Mouse (Mus musculus): ENCODE results near the gene Man2b2. TPM values are rescaled to one million over a fixed set of nuclear protein-coding genes. Genes with fewer than 3 reads are reported as not detected.

Gene Man2b2
- polyA plus RNA-seq, 1 experiment from 2014 or later, result 12.3 TPM

- ATAC-seq (replicated peaks; ENCODE audit: insufficient number of reproducible peaks, insufficient read depth, low FRiP score, low read depth), result no peak
- Histone ChIP-seq H3K36me3 (no peaks in the 10 kb centered on the region), H3K4me1 (replicated peaks) (peaks cover 16% of the 10 kb centered on the region), H3K9ac (no peak overlapping the region), H3K27me3 (no peaks in the 10 kb centered on the region), H3K4me3 (no peak overlapping the region), H3K9me3 (replicated peaks) (no peaks in the 10 kb centered on the region), H3K4me2 (peak overlapping the region; percentile 86), H3K27ac (no peak overlapping the region)
- WGBS, result 54% methylated on average over 7 of the region's 7 CpGs
Observed at GRCm38 (mm10) chr5:36831272-36831671, 819 bp upstream of the Man2b2 start.

GRCm38 (mm10) chr5:36829098-36829497, 1.4 kb downstream of the Man2b2 start:
- Histone ChIP-seq H3K9ac (no peak overlapping the region), H3K36me3 (no peaks in the 10 kb centered on the region), H3K4me3 (no peak overlapping the region), H3K4me2 (no peak overlapping the region), H3K27ac (no peak overlapping the region), H3K4me1 (replicated peaks) (peaks cover 16% of the 10 kb centered on the region), H3K27me3 (no peaks in the 10 kb centered on the region), H3K9me3 (replicated peaks) (no peaks in the 10 kb centered on the region)
- ATAC-seq (replicated peaks; ENCODE audit: insufficient number of reproducible peaks, insufficient read depth, low FRiP score, low read depth), result no peak
- WGBS, result 68% methylated on average over 4 of the region's 4 CpGs

GRCm38 (mm10) chr5:36822907-36823306, 7.5 kb downstream of the Man2b2 start:
- Histone ChIP-seq H3K4me1 (replicated peaks) (no peaks in the 10 kb centered on the region), H3K27me3 (no peaks in the 10 kb centered on the region), H3K4me3 (no peak overlapping the region), H3K4me2 (no peak overlapping the region), H3K9me3 (replicated peaks) (no peaks in the 10 kb centered on the region), H3K27ac (no peak overlapping the region), H3K9ac (no peak overlapping the region), H3K36me3 (peaks cover 4% of the 10 kb centered on the region; the same call in 1 of the 2 replicates)
- WGBS, result 88% methylated on average over 4 of the region's 4 CpGs
- ATAC-seq (replicated peaks; ENCODE audit: insufficient number of reproducible peaks, insufficient read depth, low FRiP score, low read depth), result no peak

- 44% methylated on average over 6 of the region's 6 CpGs for WGBS
- Histone ChIP-seq H3K4me2 (no peak overlapping the region), H3K27me3 (no peaks in the 10 kb centered on the region), H3K4me1 (replicated peaks) (no peaks in the 10 kb centered on the region), H3K9ac (no peak overlapping the region), H3K27ac (no peak overlapping the region), H3K9me3 (replicated peaks) (no peaks in the 10 kb centered on the region), H3K4me3 (no peak overlapping the region), H3K36me3 (peaks cover 11% of the 10 kb centered on the region)
- ATAC-seq (replicated peaks; ENCODE audit: insufficient number of reproducible peaks, insufficient read depth, low FRiP score, low read depth), result 0 out of 2 replicates have a peak, but pooled peaks have one; percentile 11
Observed at GRCm38 (mm10) chr5:36820142-36820541, 10.3 kb downstream of the Man2b2 start.

- WGBS, result 85% methylated on average over 5 of the region's 5 CpGs
- Histone ChIP-seq H3K9ac (no peak overlapping the region), H3K36me3 (peaks cover 13% of the 10 kb centered on the region), H3K4me1 (replicated peaks) (no peaks in the 10 kb centered on the region), H3K4me3 (no peak overlapping the region), H3K4me2 (no peak overlapping the region), H3K9me3 (replicated peaks) (no peaks in the 10 kb centered on the region), H3K27me3 (no peaks in the 10 kb centered on the region), H3K27ac (no peak overlapping the region)
- no peak for ATAC-seq (replicated peaks; ENCODE audit: insufficient number of reproducible peaks, insufficient read depth, low FRiP score, low read depth)
Observed at GRCm38 (mm10) chr5:36819742-36820141, 10.7 kb downstream of the Man2b2 start.

GRCm38 (mm10) chr5:36817738-36818137, 12.7 kb downstream of the Man2b2 start:
- ATAC-seq (replicated peaks; ENCODE audit: insufficient number of reproducible peaks, insufficient read depth, low FRiP score, low read depth), result no peak
- Histone ChIP-seq H3K4me1 (replicated peaks) (no peaks in the 10 kb centered on the region), H3K4me3 (no peak overlapping the region), H3K27me3 (no peaks in the 10 kb centered on the region), H3K9ac (no peak overlapping the region), H3K9me3 (replicated peaks) (no peaks in the 10 kb centered on the region), H3K27ac (no peak overlapping the region), H3K36me3 (peaks cover 13% of the 10 kb centered on the region), H3K4me2 (no peak overlapping the region)
- 61% methylated on average over 3 of the region's 3 CpGs for WGBS

GRCm38 (mm10) chr5:36814554-36814953, 15.9 kb downstream of the Man2b2 start:
- H3K27ac ChIP-seq, result no peak overlapping the region
- no peaks in the 10 kb centered on the region for H3K27me3 ChIP-seq
- 67% methylated on average over 6 of the region's 6 CpGs for WGBS
- no peak overlapping the region for H3K9ac ChIP-seq
- no peak overlapping the region for H3K4me2 ChIP-seq
- H3K9me3 ChIP-seq (replicated peaks), result no peaks in the 10 kb centered on the region
- H3K36me3 ChIP-seq, result peaks cover 9% of the 10 kb centered on the region
- no peak overlapping the region for H3K4me3 ChIP-seq
- H3K4me1 ChIP-seq (replicated peaks), result no peaks in the 10 kb centered on the region
- ATAC-seq (replicated peaks; ENCODE audit: insufficient number of reproducible peaks, insufficient read depth, low FRiP score, low read depth), result no peak

- Histone ChIP-seq H3K4me3 (no peak overlapping the region), H3K27ac (no peak overlapping the region), H3K9me3 (replicated peaks) (no peaks in the 10 kb centered on the region), H3K4me2 (no peak overlapping the region), H3K4me1 (replicated peaks) (peaks cover 4% of the 10 kb centered on the region; the same call in 1 of the 2 replicates), H3K27me3 (no peaks in the 10 kb centered on the region), H3K36me3 (peaks cover 9% of the 10 kb centered on the region), H3K9ac (no peak overlapping the region)
- WGBS, result 30% methylated on average over 3 of the region's 3 CpGs
- no peak for ATAC-seq (replicated peaks; ENCODE audit: insufficient number of reproducible peaks, insufficient read depth, low FRiP score, low read depth)
Observed at GRCm38 (mm10) chr5:36811413-36811812, 19.0 kb downstream of the Man2b2 start.

- no peak for ATAC-seq (replicated peaks; ENCODE audit: insufficient number of reproducible peaks, insufficient read depth, low FRiP score, low read depth)
Observed at GRCm38 (mm10) chr5:36810634-36811033, 19.8 kb downstream of the Man2b2 start.

GRCm38 (mm10) chr5:36809123-36809522, 21.3 kb downstream of the Man2b2 start:
- ATAC-seq (replicated peaks; ENCODE audit: insufficient number of reproducible peaks, insufficient read depth, low FRiP score, low read depth), result no peak
- H3K36me3 ChIP-seq, result no peaks in the 10 kb centered on the region
- WGBS, result 85% methylated on average over 7 of the region's 7 CpGs

More at GRCm38 (mm10) chr5:36810634-36811033, 19.8 kb downstream of the Man2b2 start:
- Histone ChIP-seq H3K9me3 (replicated peaks) (no peaks in the 10 kb centered on the region), H3K9ac (no peak overlapping the region), H3K36me3 (peaks cover 7% of the 10 kb centered on the region), H3K27me3 (no peaks in the 10 kb centered on the region), H3K4me2 (no peak overlapping the region), H3K27ac (no peak overlapping the region), H3K4me1 (replicated peaks) (peaks cover 4% of the 10 kb centered on the region; the same call in 1 of the 2 replicates), H3K4me3 (no peak overlapping the region)
- 82% methylated on average over 3 of the region's 3 CpGs for WGBS

GRCm38 (mm10) chr5:36807106-36807505, 23.3 kb downstream of the Man2b2 start:
- Histone ChIP-seq H3K4me1 (replicated peaks) (peaks cover 4% of the 10 kb centered on the region; the same call in 1 of the 2 replicates), H3K9ac (no peak overlapping the region), H3K4me3 (no peak overlapping the region), H3K36me3 (no peaks in the 10 kb centered on the region), H3K9me3 (replicated peaks) (no peaks in the 10 kb centered on the region), H3K4me2 (no peak overlapping the region), H3K27ac (no peak overlapping the region), H3K27me3 (0 out of 2 replicates have a peak, but pooled peaks cover 1% of the 10 kb centered on the region)
- ATAC-seq (replicated peaks; ENCODE audit: insufficient number of reproducible peaks, insufficient read depth, low FRiP score, low read depth), result no peak
- 13% methylated on average over 5 of the region's 5 CpGs for WGBS

More at GRCm38 (mm10) chr5:36809123-36809522, 21.3 kb downstream of the Man2b2 start:
- Histone ChIP-seq H3K4me1 (replicated peaks) (peaks cover 4% of the 10 kb centered on the region; the same call in 1 of the 2 replicates), H3K27ac (no peak overlapping the region), H3K4me2 (no peak overlapping the region), H3K27me3 (no peaks in the 10 kb centered on the region), H3K9ac (no peak overlapping the region), H3K4me3 (no peak overlapping the region), H3K9me3 (replicated peaks) (no peaks in the 10 kb centered on the region)

GRCm38 (mm10) chr5:36797291-36797690, 33.2 kb downstream of the Man2b2 start:
- 51% methylated on average over 8 of the region's 8 CpGs for WGBS
- peak overlapping the region; percentile 71 for H3K4me2 ChIP-seq
- peak overlapping the region; percentile 27; the same call in 1 of the 2 replicates for H3K9ac ChIP-seq
- peak overlapping the region; percentile 66; the same call in 1 of the 2 replicates for H3K4me3 ChIP-seq
- no peaks in the 10 kb centered on the region for H3K9me3 ChIP-seq (replicated peaks)
- H3K27me3 ChIP-seq, result 0 out of 2 replicates have a peak, but pooled peaks cover 5% of the 10 kb centered on the region
- H3K27ac ChIP-seq, result no peak overlapping the region
- ATAC-seq (replicated peaks; ENCODE audit: insufficient number of reproducible peaks, insufficient read depth, low FRiP score, low read depth), result no peak
- peaks cover 6% of the 10 kb centered on the region; the same call in 1 of the 2 replicates for H3K36me3 ChIP-seq
- peaks cover 12% of the 10 kb centered on the region; the same call in 1 of the 2 replicates for H3K4me1 ChIP-seq (replicated peaks)
